Mouse (Mus musculus): ENCODE data around the gene Grik3. TPM values are rescaled to one million over a fixed set of nuclear protein-coding genes. Genes with fewer than 3 reads are reported as not detected.

Grik3 gene
- total and polyA plus RNA-seq, 3 experiments, result not detected

GRCm38 (mm10) chr4:125640520-125640919, 150.0 kb downstream of the Grik3 start:
- dilution Hi-C loops (cut with MboI; ENCODE audit: extremely low pct_ligation_motif_present, extremely low pct_unique_long_range_greater_than_20kb, low sequenced_read_pairs) (no loop called here), in situ Hi-C loops (cut with MboI; ENCODE audit: low pct_ligation_motif_present, low pct_unique_long_range_greater_than_20kb, low sequenced_read_pairs) (no loop called here)
- no peak for DNase-seq (ENCODE audit: extremely low read depth)
- H3K4me2 ChIP-seq (ENCODE audit: insufficient read depth, low read depth, poor library complexity, severe bottlenecking), result no peak overlapping the region
- H3K27ac ChIP-seq (ENCODE audit: insufficient read depth, low read depth), result no peak overlapping the region
- no peak overlapping the region for H3K9ac ChIP-seq (ENCODE audit: insufficient read depth, low read depth)
- H3K4me3 ChIP-seq (replicated peaks in 1 of 3; ENCODE audit: low read depth in 2 of 3, low read length in 2 of 3, poor library complexity in 1 of 3), result no peak overlapping the region
- no peaks in the 10 kb centered on the region for H3K36me3 ChIP-seq (replicated peaks in 1 of 2; ENCODE audit: control insufficient read depth in 1 of 2, insufficient read depth in 1 of 2, low read length in 1 of 2)
- no peaks in the 10 kb centered on the region for H3K9me3 ChIP-seq (replicated peaks; ENCODE audit: low read length)
- TF ChIP-seq UBTF (IDR thresholded peaks at IDR 0.05; ENCODE audit: low read depth, low read length), result no peak
- no peak for TF ChIP-seq IRF4 (IDR thresholded peaks at IDR 0.05; ENCODE audit: low read depth, low read length)
- TF ChIP-seq CHD2 (IDR thresholded peaks at IDR 0.05; ENCODE audit: low read length), result no peak
- no peak for TF ChIP-seq MEF2A (IDR thresholded peaks at IDR 0.05; ENCODE audit: borderline replicate concordance, low read depth, low read length)
- TF ChIP-seq JUN (IDR thresholded peaks at IDR 0.05; ENCODE audit: insufficient read depth, low read depth, low read length), result no peak
- no peak for TF ChIP-seq NELFE (IDR thresholded peaks at IDR 0.05; ENCODE audit: low read depth, low read length)
- TF ChIP-seq RAD21 (IDR thresholded peaks at IDR 0.05; ENCODE audit: low read depth, low read length), result no peak
- TF ChIP-seq ZMIZ1 (IDR thresholded peaks at IDR 0.05; ENCODE audit: low read depth, low read length), result no peak
- TF ChIP-seq KAT2A (IDR thresholded peaks at IDR 0.05; ENCODE audit: insufficient replicate concordance, low read length), result no peak
- TF ChIP-seq EP300 (IDR thresholded peaks at IDR 0.05; ENCODE audit: low read length), result no peak
- no peak for TF ChIP-seq POLR2A (IDR thresholded peaks at IDR 0.05; ENCODE audit: low read depth, low read length)
- TF ChIP-seq ZC3H11A (IDR thresholded peaks at IDR 0.05; ENCODE audit: low read depth, low read length), result no peak
- TF ChIP-seq ZNF384 (IDR thresholded peaks at IDR 0.05; ENCODE audit: low read depth, low read length), result no peak
- no peak for TF ChIP-seq USF1 (IDR thresholded peaks at IDR 0.05; ENCODE audit: low read depth, low read length)
- TF ChIP-seq PAX5 (IDR thresholded peaks at IDR 0.05; ENCODE audit: low read length), result no peak
- no peaks in the 10 kb centered on the region for H3K79me2 ChIP-seq (replicated peaks; ENCODE audit: control insufficient read depth, extremely low read depth, insufficient read depth, poor library complexity, severe bottlenecking)
- peaks cover 99% of the 10 kb centered on the region for H3K27me3 ChIP-seq (replicated peaks)
- H3K4me1 ChIP-seq (ENCODE audit: control insufficient read depth in 1 of 2, insufficient read depth in 2 of 2), result no peaks in the 10 kb centered on the region

- dilution Hi-C loops (cut with MboI; ENCODE audit: extremely low pct_ligation_motif_present, extremely low pct_unique_long_range_greater_than_20kb, low sequenced_read_pairs) (no loop called here), in situ Hi-C loops (cut with MboI; ENCODE audit: low pct_ligation_motif_present, low pct_unique_long_range_greater_than_20kb, low sequenced_read_pairs) (no loop called here)
- Histone ChIP-seq H3K9me3 (replicated peaks; ENCODE audit: low read length) (no peaks in the 10 kb centered on the region), H3K4me3 (replicated peaks in 1 of 3; ENCODE audit: low read depth in 2 of 3, low read length in 2 of 3, poor library complexity in 1 of 3) (no peak overlapping the region), H3K79me2 (replicated peaks; ENCODE audit: control insufficient read depth, extremely low read depth, insufficient read depth, poor library complexity, severe bottlenecking) (no peaks in the 10 kb centered on the region), H3K4me2 (ENCODE audit: insufficient read depth, low read depth, poor library complexity, severe bottlenecking) (no peak overlapping the region), H3K36me3 (replicated peaks in 1 of 2; ENCODE audit: control insufficient read depth in 1 of 2, insufficient read depth in 1 of 2, low read length in 1 of 2) (no peaks in the 10 kb centered on the region), H3K4me1 (ENCODE audit: control insufficient read depth in 1 of 2, insufficient read depth in 2 of 2) (no peaks in the 10 kb centered on the region), H3K9ac (ENCODE audit: insufficient read depth, low read depth) (no peak overlapping the region), H3K27me3 (replicated peaks) (peaks cover 99% of the 10 kb centered on the region), H3K27ac (ENCODE audit: insufficient read depth, low read depth) (no peak overlapping the region)
- TF ChIP-seq RAD21 (IDR thresholded peaks at IDR 0.05; ENCODE audit: low read depth, low read length) (no peak), USF1 (IDR thresholded peaks at IDR 0.05; ENCODE audit: low read depth, low read length) (no peak), JUN (IDR thresholded peaks at IDR 0.05; ENCODE audit: insufficient read depth, low read depth, low read length) (no peak), TCF12 (IDR thresholded peaks at IDR 0.05; ENCODE audit: low read depth, low read length) (no peak), POLR2AphosphoS2 (IDR thresholded peaks at IDR 0.05; ENCODE audit: low read depth, low read length) (no peak), CHD2 (IDR thresholded peaks at IDR 0.05; ENCODE audit: low read length) (no peak), ELF1 (IDR thresholded peaks at IDR 0.05; ENCODE audit: low read depth, low read length) (no peak), BHLHE40 (IDR thresholded peaks at IDR 0.05; ENCODE audit: low read depth, low read length) (no peak), MAZ (IDR thresholded peaks at IDR 0.05; ENCODE audit: low read depth, low read length) (no peak), POLR2A (IDR thresholded peaks at IDR 0.05; ENCODE audit: low read depth, low read length) (no peak), EP300 (IDR thresholded peaks at IDR 0.05; ENCODE audit: low read length) (no peak)
- DNase-seq (ENCODE audit: extremely low read depth), result no peak
Measured at GRCm38 (mm10) chr4:125640921-125641663, 150.6 kb downstream of the Grik3 start.

Data from CH12.LX (cell line).